Mouse (Mus musculus): ENCODE measurements around the gene Mast4. TPM values are rescaled to one million over a fixed set of nuclear protein-coding genes. Genes with fewer than 3 reads are reported as not detected.
A peak's percentile ranks its signal among the peaks of the same experiment; 100 is the strongest.

Mast4 gene
- total and polyA plus RNA-seq, 3 experiments: 8.5 to 33.1 (median 23.6) TPM

DNA sequence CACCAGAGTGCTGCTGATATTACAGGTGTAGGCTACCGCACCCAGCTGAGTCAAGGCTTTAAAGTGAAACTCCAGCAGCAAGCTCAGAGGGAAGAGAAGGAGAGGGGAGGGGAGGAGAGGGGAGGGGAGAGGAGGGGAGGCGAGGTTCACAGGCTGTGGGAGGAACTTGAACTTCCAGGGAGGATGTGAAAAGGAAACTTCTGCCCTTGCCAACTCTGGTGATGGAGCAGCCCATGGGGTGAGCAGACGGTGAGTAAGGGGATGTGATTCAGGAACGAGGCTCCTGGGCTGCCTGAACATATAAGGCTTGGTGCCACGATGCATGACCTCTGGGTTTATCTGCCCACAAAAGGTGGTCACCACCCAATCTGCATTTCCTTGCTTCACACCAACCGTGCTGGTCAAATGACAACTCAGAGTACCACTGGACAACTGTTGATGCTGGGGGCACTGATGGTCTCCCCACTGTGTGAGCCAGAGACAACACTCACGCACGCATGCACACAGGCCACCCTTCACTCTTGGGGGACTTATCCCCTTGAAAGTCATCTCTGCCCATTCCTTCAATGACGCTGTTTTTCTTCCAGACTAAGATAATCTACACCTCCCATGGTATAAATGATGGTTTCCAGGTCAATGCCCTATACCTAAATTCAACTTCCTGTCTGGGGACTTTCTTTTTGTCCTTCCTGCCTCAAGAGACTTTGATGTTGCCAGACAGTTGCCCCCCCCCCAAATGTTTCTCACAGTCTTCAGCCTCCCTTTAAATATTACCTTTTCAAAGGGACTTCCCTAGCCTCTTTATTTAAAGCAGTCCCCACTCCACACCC lies 434.8 kb downstream of the Mast4 start:
- Histone ChIP-seq H3K4me3 (no peak overlapping the region; the same call in 1 of the 2 replicates), H3K27ac (peak overlapping the region; percentile 80), H3K4me1 (ENCODE audit: control insufficient read depth, insufficient read depth, low read length) (peaks cover 34% of the 10 kb centered on the region), H3K36me3 (ENCODE audit: control insufficient read depth, insufficient read depth, low read length) (peaks cover 7% of the 10 kb centered on the region), H3K79me2 (replicated peaks; ENCODE audit: control insufficient read depth, insufficient read depth, low read length) (peaks cover 4% of the 10 kb centered on the region), H3K27me3 (ENCODE audit: control insufficient read depth, insufficient read depth, low read length) (no peaks in the 10 kb centered on the region), H3K9ac (ENCODE audit: low read depth, low read length) (peak overlapping the region; percentile 14; the same call in 1 of the 2 replicates)
- WGBS: 34% methylated on average over 9 of the region's 9 CpGs
- intact Hi-C loops (cut with DNase I): no loop called here
- peak in 1 of 2 experiments; percentile 32 for DNase-seq
- TF ChIP-seq CTCF (IDR thresholded peaks at IDR 0.05) (no peak), EP300 (IDR thresholded peaks at IDR 0.05; ENCODE audit: insufficient read depth, low read depth, low read length) (peak; percentile 7; the same call in 1 of the 2 replicates), POLR2A (IDR thresholded peaks at IDR 0.05; ENCODE audit: insufficient read depth, low read depth, low read length) (no peak)

DNA sequence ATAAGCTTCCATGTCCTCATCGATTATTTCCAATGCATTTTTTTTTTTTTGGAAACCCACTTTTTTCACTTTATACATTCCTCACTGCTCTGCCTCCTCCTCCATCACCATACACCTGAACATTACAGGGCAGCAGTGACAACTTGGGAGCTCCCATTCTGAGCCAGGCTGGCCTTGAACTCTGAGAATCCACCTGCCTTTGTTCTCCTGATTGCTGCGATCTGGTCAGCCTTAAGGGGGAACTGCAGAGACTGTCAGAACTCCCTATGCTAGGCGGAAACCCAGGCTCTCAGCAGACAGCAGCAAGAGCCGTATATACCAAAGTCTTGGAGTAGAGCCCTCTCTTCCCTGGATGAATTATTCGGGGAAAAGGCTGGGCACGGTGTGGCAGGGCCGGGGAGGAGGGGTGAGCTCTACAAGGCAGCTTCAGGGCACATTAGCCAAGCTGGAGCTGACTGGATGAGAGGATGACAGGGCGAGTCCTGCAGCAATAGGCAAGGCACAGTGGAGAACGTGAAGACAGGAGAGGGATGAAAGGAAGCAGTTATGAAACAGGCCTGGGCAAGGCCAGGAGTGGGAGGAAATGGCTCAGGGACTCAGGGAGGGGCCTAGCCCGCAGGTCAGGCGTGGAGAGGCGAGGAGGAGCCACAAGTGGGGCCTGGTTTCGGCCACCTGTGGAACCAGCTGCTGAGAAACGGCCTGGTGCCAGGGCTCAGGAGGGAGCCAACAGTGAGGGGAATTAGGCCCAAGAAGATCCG lies 435.7 kb downstream of the Mast4 start:
- peak overlapping the region; percentile 14 for H3K9ac ChIP-seq (ENCODE audit: low read depth, low read length)
- peaks cover 32% of the 10 kb centered on the region for H3K4me1 ChIP-seq (ENCODE audit: control insufficient read depth, insufficient read depth, low read length)
- H3K27ac ChIP-seq: peak overlapping the region; percentile 80
- peaks cover 8% of the 10 kb centered on the region for H3K36me3 ChIP-seq (ENCODE audit: control insufficient read depth, insufficient read depth, low read length)
- peak; percentile 68 to 70 for DNase-seq
- H3K27me3 ChIP-seq (ENCODE audit: control insufficient read depth, insufficient read depth, low read length): no peaks in the 10 kb centered on the region
- WGBS: 24% methylated on average over 15 of the region's 15 CpGs
- intact Hi-C loops (cut with DNase I): no loop called here
- TF ChIP-seq EP300 (IDR thresholded peaks at IDR 0.05; ENCODE audit: insufficient read depth, low read depth, low read length): no peak
- TF ChIP-seq CTCF (IDR thresholded peaks at IDR 0.05): no peak
- TF ChIP-seq POLR2A (IDR thresholded peaks at IDR 0.05; ENCODE audit: insufficient read depth, low read depth, low read length): no peak
- peaks cover 2% of the 10 kb centered on the region for H3K79me2 ChIP-seq (replicated peaks; ENCODE audit: control insufficient read depth, insufficient read depth, low read length)
- H3K4me3 ChIP-seq: peak overlapping the region; percentile 16; the same call in 1 of the 2 replicates

DNA sequence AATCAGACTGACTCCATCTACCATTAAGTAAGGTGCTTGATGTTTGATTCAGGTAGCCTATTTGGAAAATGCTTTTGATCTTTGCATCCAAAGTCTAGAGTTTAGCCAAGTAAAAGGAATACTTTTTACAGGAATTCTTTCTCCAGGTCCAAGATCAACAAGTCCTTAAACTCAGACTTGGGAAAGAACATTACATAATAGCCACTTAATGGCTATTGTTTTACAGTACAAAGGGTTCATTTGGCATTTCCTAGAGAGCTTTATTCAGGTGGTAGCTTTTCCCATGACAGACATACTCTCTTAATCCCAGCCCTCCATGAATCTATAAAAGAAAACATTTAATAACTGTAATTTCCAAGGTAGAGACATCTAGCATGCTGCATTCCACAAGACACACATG lies 438.0 kb downstream of the Mast4 start:
- TF ChIP-seq POLR2A (IDR thresholded peaks at IDR 0.05; ENCODE audit: insufficient read depth, low read depth, low read length): no peak
- TF ChIP-seq EP300 (IDR thresholded peaks at IDR 0.05; ENCODE audit: insufficient read depth, low read depth, low read length): no peak
- TF ChIP-seq CTCF (IDR thresholded peaks at IDR 0.05): no peak
- H3K27me3 ChIP-seq (ENCODE audit: control insufficient read depth, insufficient read depth, low read length): no peaks in the 10 kb centered on the region
- H3K9ac ChIP-seq (ENCODE audit: low read depth, low read length): no peak overlapping the region
- peaks cover 7% of the 10 kb centered on the region for H3K36me3 ChIP-seq (ENCODE audit: control insufficient read depth, insufficient read depth, low read length)
- H3K4me1 ChIP-seq (ENCODE audit: control insufficient read depth, insufficient read depth, low read length): peaks cover 26% of the 10 kb centered on the region
- peak overlapping the region; percentile 51 for H3K27ac ChIP-seq
- H3K4me3 ChIP-seq: no peak overlapping the region
- H3K79me2 ChIP-seq (replicated peaks; ENCODE audit: control insufficient read depth, insufficient read depth, low read length): peaks cover 2% of the 10 kb centered on the region; the same call in 1 of the 2 replicates
- DNase-seq: no peak
- intact Hi-C loops (cut with DNase I): no loop called here

DNA sequence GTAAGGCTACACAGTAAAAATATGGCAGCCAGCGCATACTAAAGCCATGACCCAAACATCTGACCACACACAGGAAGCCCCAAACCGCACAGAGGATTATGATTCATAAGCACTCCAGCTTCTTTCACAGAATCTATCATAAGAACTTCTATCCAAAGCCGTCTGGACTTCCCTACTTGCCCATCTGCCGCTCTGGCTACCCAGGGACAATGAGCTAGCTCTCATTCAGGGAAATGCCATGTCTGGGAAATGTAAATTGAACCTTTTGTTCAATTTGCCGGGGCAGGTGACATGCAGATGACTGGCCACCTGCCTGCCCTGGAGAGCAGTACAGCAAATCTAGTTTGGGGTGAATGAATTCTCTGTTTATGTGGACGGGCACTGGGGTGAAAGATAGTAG lies 438.4 kb downstream of the Mast4 start:
- intact Hi-C loops (cut with DNase I): no loop called here
- no peaks in the 10 kb centered on the region for H3K27me3 ChIP-seq (ENCODE audit: control insufficient read depth, insufficient read depth, low read length)
- TF ChIP-seq CTCF (IDR thresholded peaks at IDR 0.05) (no peak), POLR2A (IDR thresholded peaks at IDR 0.05; ENCODE audit: insufficient read depth, low read depth, low read length) (no peak), EP300 (IDR thresholded peaks at IDR 0.05; ENCODE audit: insufficient read depth, low read depth, low read length) (no peak)
- H3K27ac ChIP-seq: peak overlapping the region; percentile 51; the same call in 1 of the 2 replicates
- no peak overlapping the region for H3K9ac ChIP-seq (ENCODE audit: low read depth, low read length)
- H3K4me3 ChIP-seq: no peak overlapping the region
- peaks cover 2% of the 10 kb centered on the region for H3K79me2 ChIP-seq (replicated peaks; ENCODE audit: control insufficient read depth, insufficient read depth, low read length)
- 59% methylated on average over 6 of the region's 6 CpGs for WGBS
- peaks cover 24% of the 10 kb centered on the region for H3K4me1 ChIP-seq (ENCODE audit: control insufficient read depth, insufficient read depth, low read length)
- peaks cover 7% of the 10 kb centered on the region for H3K36me3 ChIP-seq (ENCODE audit: control insufficient read depth, insufficient read depth, low read length)
- no peak for DNase-seq

DNA sequence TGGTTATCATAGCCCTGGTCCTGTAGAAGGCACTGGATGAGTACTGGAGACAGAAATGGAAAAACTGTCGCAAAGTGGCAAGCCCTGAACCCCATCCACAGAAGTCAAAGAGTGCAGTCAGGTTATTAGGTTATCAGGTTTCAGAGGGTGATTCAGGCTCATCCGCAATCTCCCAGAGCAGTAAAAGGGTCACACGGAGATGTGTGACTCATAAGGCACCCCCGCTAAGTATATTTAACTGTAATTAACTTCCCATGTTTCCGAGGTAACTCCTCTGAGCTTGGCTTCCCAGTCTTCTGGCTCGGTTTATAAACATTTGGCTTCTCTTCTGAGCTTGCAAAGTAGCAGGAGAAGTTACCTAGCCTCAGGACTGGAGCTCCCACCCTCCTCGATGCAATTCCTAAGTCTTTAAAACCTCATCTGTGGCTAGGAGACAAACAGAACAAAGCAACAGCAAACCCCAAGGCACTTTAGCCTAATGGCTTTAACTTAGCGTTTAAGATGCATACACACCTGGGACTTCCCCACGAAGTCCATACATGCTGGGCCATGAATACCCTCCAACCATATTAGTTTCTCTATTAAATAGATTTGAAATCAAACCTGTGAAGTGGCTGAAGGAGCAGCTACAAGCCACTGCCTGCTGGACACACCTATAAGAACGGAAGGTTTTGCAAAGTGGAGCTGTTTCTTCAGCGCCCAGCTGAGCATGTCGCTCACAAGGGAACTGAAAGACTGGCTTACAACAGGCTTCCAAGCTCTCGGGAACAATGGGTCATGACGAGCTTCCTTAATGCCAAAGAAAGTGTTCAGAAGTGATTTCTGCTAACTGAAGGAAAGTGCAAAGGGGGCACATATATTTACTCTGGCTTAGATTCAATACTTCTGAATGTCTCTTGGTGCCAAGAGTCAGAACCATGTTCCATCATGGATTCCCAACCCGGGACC lies 439.7 kb downstream of the Mast4 start:
- H3K9ac ChIP-seq (ENCODE audit: low read depth, low read length): peak overlapping the region; percentile 1
- peaks cover 19% of the 10 kb centered on the region for H3K4me1 ChIP-seq (ENCODE audit: control insufficient read depth, insufficient read depth, low read length)
- H3K27me3 ChIP-seq (ENCODE audit: control insufficient read depth, insufficient read depth, low read length): no peaks in the 10 kb centered on the region
- 33% methylated on average over 15 of the region's 15 CpGs for WGBS
- no peak for TF ChIP-seq EP300 (IDR thresholded peaks at IDR 0.05; ENCODE audit: insufficient read depth, low read depth, low read length)
- peak; percentile 73 for TF ChIP-seq POLR2A (IDR thresholded peaks at IDR 0.05; ENCODE audit: insufficient read depth, low read depth, low read length)
- DNase-seq: peak in 1 of 2 experiments; percentile 40
- H3K4me3 ChIP-seq: peak overlapping the region; percentile 32
- intact Hi-C loops (cut with DNase I): loop anchor here (1.0 kb wide), 1 partner anchor 19 kb away; no protein-coding TSS in a partner anchor
- peak overlapping the region; percentile 75 for H3K27ac ChIP-seq
- H3K79me2 ChIP-seq (replicated peaks; ENCODE audit: control insufficient read depth, insufficient read depth, low read length): peaks cover 2% of the 10 kb centered on the region
- peaks cover 7% of the 10 kb centered on the region for H3K36me3 ChIP-seq (ENCODE audit: control insufficient read depth, insufficient read depth, low read length)

All from heart, adult 2 months (tissue).